Mouse (Mus musculus) brain, embryonic 14.5 days (tissue): ENCODE data around the gene Cetn3.

Source experiments
- CTCF ChIP-seq: fragments of 200-500 bp; IDR thresholded peaks from 2 replicates; pipeline ENCODE4 v1.5.1; 2012; ENCODE audit warnings: inconsistent platforms, mild to moderate bottlenecking, moderate library complexity, borderline replicate concordance; ENCODE audit not compliant: insufficient read depth, insufficient read length; ENCODE audit errors: extremely low read depth
- POLR2A ChIP-seq: fragments of 200-500 bp; IDR thresholded peaks from 2 replicates; pipeline ENCODE4 v1.6.1; 2012; ENCODE audit warnings: mild to moderate bottlenecking, inconsistent platforms, borderline replicate concordance; ENCODE audit not compliant: poor library complexity, insufficient read depth, insufficient read length, severe bottlenecking; ENCODE audit errors: extremely low read depth

DNA sequence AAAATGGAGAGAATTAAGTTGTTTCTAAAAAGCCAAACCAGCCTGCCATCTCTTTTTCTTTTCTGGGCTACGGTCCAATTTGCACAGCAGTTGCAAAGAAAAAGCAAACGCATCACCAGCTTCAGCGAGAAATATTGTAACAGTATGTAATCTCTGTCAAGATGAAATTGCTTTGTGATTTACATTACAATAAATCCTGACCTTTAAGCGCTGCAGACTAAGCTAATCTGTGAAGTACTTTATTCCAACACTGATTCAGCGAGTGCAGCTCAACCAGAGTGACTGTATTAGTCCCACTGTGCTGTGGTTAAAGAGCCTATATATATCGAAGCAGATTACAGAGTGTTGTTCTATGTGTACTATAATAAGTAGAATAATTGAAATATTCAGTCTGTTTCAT lies 45.6 kb downstream of the Cetn3 start:
- TF ChIP-seq CTCF: no peak
- TF ChIP-seq POLR2A: no peak
